Mouse (Mus musculus): Measurements from ENCODE around the gene Gstt1. TPM values are rescaled to one million over a fixed set of nuclear protein-coding genes. Genes with fewer than 3 reads are reported as not detected.
A peak's percentile ranks its signal among the peaks of the same experiment; 100 is the strongest.

Gstt1 gene
- polyA plus RNA-seq, 1 experiment from 2014 or later, result 9.8 TPM

DNA sequence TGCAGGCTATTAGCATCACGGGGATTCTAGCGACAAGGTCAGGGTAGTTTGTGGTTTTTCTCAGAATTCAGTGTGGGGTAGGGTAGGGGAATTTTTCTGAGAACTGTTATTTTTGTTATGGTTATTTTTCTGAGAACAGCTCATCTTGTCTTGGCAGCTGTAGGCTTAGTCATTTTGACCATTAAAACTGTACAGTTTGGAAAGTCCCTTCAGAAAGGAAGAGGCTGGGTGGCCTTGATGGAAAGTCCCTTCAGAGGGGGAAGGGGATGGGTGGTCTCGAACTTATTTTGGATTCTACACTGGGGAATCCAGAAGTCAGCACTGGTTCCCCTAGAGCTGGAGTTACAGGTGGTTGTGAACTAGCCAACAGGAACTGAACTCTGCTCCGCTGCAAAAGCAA, 26.1 kb upstream of the Gstt1 start:
- WGBS, result 90% methylated on average over 4 of the region's 4 CpGs
- Histone ChIP-seq H3K4me3 (replicated peaks; ENCODE audit: low read depth, low read length) (no peak overlapping the region), H3K36me3 (ENCODE audit: control insufficient read depth, insufficient read depth, low read length) (no peaks in the 10 kb centered on the region), H3K4me1 (ENCODE audit: control insufficient read depth, insufficient read depth, low read length) (no peaks in the 10 kb centered on the region), H3K9me3 (ENCODE audit: control insufficient read depth, low read length) (no peaks in the 10 kb centered on the region), H3K27ac (replicated peaks; ENCODE audit: low read depth, low read length) (no peak overlapping the region), H3K4me2 (ENCODE audit: low read length) (no peak overlapping the region), H3K9ac (replicated peaks; ENCODE audit: low read length) (no peak overlapping the region), H3K27me3 (ENCODE audit: control insufficient read depth, insufficient read depth, low read length) (no peaks in the 10 kb centered on the region)
- ATAC-seq (ENCODE audit: low FRiP score, low TSS enrichment) (no peak), DNase-seq (no peak)

DNA sequence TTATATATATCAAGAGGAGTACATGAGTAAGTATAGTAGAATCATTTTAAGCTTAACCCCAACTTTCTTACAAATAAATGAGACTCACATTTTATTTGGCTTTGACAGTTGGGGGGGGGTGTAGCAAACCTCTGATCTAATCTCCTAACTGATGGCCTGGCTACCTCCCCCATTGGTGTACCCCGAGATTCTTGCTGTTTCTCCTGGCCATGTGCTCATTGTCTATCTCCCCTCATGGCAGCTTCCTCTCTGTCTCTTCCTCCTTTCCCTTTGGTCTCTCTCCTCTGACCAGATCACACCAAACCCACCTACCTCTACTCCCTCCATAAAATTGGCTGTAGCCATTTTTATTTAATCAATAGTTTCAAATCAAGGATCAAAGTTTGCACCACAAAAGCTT, 25.4 kb upstream of the Gstt1 start:
- Histone ChIP-seq H3K36me3 (ENCODE audit: control insufficient read depth, insufficient read depth, low read length) (no peaks in the 10 kb centered on the region), H3K9ac (replicated peaks; ENCODE audit: low read length) (no peak overlapping the region), H3K9me3 (ENCODE audit: control insufficient read depth, low read length) (no peaks in the 10 kb centered on the region), H3K4me3 (replicated peaks; ENCODE audit: low read depth, low read length) (no peak overlapping the region), H3K27me3 (ENCODE audit: control insufficient read depth, insufficient read depth, low read length) (no peaks in the 10 kb centered on the region), H3K27ac (replicated peaks; ENCODE audit: low read depth, low read length) (no peak overlapping the region), H3K4me2 (ENCODE audit: low read length) (no peak overlapping the region), H3K4me1 (ENCODE audit: control insufficient read depth, insufficient read depth, low read length) (no peaks in the 10 kb centered on the region)
- no peak for ATAC-seq (ENCODE audit: low FRiP score, low TSS enrichment)
- WGBS, result 93% methylated on average over 1 of the region's 1 CpGs
- DNase-seq, result no peak

DNA sequence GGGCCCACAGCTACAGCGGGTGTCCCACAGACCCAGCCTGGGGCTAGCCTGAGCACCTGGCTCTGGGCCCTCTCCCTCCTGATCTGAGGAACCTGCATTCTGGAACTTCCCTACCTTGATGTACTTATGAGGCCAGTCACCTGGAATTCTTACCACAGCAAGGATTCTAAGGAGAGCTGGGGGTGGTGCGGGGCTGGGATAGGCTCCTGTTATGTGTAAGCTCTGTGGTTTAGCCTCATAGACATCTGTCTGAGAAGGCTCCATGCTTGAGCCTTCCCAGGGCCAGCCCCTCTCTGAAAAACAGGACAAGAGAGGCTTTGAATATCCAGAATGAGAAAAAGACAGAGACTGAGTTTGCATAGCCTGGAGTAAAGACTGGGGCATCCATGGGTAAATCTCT, 24.1 kb upstream of the Gstt1 start, which contains the start of gene Gstt4:
Gstt4 (minus strand) TSS at position 101 of the 400 bp plus-strand sequence.
- Histone ChIP-seq H3K36me3 (ENCODE audit: control insufficient read depth, insufficient read depth, low read length) (no peaks in the 10 kb centered on the region), H3K27me3 (ENCODE audit: control insufficient read depth, insufficient read depth, low read length) (no peaks in the 10 kb centered on the region), H3K9ac (replicated peaks; ENCODE audit: low read length) (no peak within 1 kb of the TSS), H3K4me2 (ENCODE audit: low read length) (no peak within 1 kb of the TSS), H3K9me3 (ENCODE audit: control insufficient read depth, low read length) (no peaks in the 10 kb centered on the region), H3K27ac (replicated peaks; ENCODE audit: low read depth, low read length) (no peak within 1 kb of the TSS), H3K4me1 (ENCODE audit: control insufficient read depth, insufficient read depth, low read length) (no peaks in the 10 kb centered on the region), H3K4me3 (replicated peaks; ENCODE audit: low read depth, low read length) (no peak within 1 kb of the TSS)
- DNase-seq, result no peak
- WGBS, result 92% methylated on average over 2 of the region's 2 CpGs
- ATAC-seq (ENCODE audit: low FRiP score, low TSS enrichment), result no peak

DNA sequence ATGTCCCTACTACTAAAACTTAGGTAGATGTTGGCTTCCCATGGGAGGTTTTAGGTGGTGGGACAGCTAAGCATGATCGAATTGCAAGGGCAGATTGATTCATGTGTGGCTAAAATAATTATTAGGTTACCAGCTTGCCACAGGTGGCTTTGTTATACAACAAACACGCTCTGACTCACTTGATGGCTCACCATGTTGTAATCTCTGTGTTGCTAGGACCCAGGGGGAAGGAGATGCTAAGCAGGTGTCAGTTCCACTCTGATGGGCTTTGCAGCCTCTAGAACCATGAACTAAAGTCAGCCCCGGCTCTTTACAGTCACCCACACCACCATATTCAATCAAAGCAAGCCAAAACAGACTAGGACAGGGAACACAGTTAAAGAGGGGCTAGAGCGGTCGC, 21.5 kb upstream of the Gstt1 start:
- Histone ChIP-seq H3K9ac (replicated peaks; ENCODE audit: low read length) (no peak overlapping the region), H3K9me3 (ENCODE audit: control insufficient read depth, low read length) (no peaks in the 10 kb centered on the region), H3K4me1 (ENCODE audit: control insufficient read depth, insufficient read depth, low read length) (no peaks in the 10 kb centered on the region), H3K27me3 (ENCODE audit: control insufficient read depth, insufficient read depth, low read length) (no peaks in the 10 kb centered on the region), H3K4me3 (replicated peaks; ENCODE audit: low read depth, low read length) (no peak overlapping the region), H3K36me3 (ENCODE audit: control insufficient read depth, insufficient read depth, low read length) (no peaks in the 10 kb centered on the region), H3K4me2 (ENCODE audit: low read length) (no peak overlapping the region), H3K27ac (replicated peaks; ENCODE audit: low read depth, low read length) (no peak overlapping the region)
- DNase-seq (no peak), ATAC-seq (ENCODE audit: low FRiP score, low TSS enrichment) (no peak)
- 87% methylated on average over 5 of the region's 5 CpGs for WGBS

DNA sequence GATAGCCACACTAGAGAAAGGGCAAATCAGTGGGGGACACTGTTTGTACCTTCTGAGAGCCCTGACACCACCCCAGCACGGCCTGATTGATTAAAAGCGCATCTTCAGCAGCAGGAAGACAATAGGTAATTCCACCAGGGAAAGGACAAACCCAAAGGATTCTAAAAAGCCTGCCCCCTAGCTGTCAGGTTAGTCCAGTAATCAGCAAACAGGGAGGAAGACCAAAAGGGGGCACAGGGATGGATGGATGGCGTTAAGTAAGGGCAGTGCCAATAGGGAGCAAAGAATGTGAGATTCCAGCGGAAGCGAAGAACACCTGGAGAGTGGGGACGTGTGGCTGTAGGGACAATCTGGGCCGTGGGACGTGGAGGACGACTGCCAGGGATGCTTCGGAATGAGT, 20.3 kb upstream of the Gstt1 start:
- Histone ChIP-seq H3K4me2 (ENCODE audit: low read length) (no peak overlapping the region), H3K36me3 (ENCODE audit: control insufficient read depth, insufficient read depth, low read length) (no peaks in the 10 kb centered on the region), H3K27me3 (ENCODE audit: control insufficient read depth, insufficient read depth, low read length) (no peaks in the 10 kb centered on the region), H3K27ac (replicated peaks; ENCODE audit: low read depth, low read length) (no peak overlapping the region), H3K9me3 (ENCODE audit: control insufficient read depth, low read length) (no peaks in the 10 kb centered on the region), H3K9ac (replicated peaks; ENCODE audit: low read length) (no peak overlapping the region), H3K4me3 (replicated peaks; ENCODE audit: low read depth, low read length) (no peak overlapping the region), H3K4me1 (ENCODE audit: control insufficient read depth, insufficient read depth, low read length) (no peaks in the 10 kb centered on the region)
- 63% methylated on average over 10 of the region's 10 CpGs for WGBS
- no peak for ATAC-seq (ENCODE audit: low FRiP score, low TSS enrichment)
- no peak for DNase-seq

DNA sequence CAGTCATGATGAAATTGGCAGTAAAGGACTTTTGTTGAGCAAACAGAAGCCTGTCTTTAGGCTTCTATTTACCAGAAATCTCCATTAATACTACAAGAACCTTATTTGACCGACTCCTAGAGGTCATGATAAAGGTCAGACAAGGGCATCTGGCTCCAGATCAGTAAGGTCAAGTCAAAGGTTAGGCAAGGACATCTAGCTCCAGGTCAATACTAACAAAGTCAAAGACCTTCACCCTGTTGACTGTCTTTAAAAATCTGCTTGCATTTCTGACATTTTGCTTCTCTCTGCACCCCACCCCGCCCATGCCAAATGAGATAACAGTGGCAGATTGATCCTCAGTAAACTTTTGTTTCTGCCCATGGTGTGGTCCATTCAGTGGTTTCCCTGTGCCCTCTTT, 5.8 kb upstream of the Gstt1 start:
- no peak overlapping the region for H3K9ac ChIP-seq (replicated peaks; ENCODE audit: low read length)
- no peak overlapping the region for H3K4me2 ChIP-seq (ENCODE audit: low read length)
- H3K4me1 ChIP-seq (ENCODE audit: control insufficient read depth, insufficient read depth, low read length), result no peaks in the 10 kb centered on the region
- DNase-seq, result no peak
- no peaks in the 10 kb centered on the region for H3K27me3 ChIP-seq (ENCODE audit: control insufficient read depth, insufficient read depth, low read length)
- no peak overlapping the region for H3K27ac ChIP-seq (replicated peaks; ENCODE audit: low read depth, low read length)
- no peaks in the 10 kb centered on the region for H3K36me3 ChIP-seq (ENCODE audit: control insufficient read depth, insufficient read depth, low read length)
- 76% methylated on average over 2 of the region's 2 CpGs for WGBS
- no peaks in the 10 kb centered on the region for H3K9me3 ChIP-seq (ENCODE audit: control insufficient read depth, low read length)
- no peak overlapping the region for H3K4me3 ChIP-seq (replicated peaks; ENCODE audit: low read depth, low read length)
- no peak for ATAC-seq (ENCODE audit: low FRiP score, low TSS enrichment)

DNA sequence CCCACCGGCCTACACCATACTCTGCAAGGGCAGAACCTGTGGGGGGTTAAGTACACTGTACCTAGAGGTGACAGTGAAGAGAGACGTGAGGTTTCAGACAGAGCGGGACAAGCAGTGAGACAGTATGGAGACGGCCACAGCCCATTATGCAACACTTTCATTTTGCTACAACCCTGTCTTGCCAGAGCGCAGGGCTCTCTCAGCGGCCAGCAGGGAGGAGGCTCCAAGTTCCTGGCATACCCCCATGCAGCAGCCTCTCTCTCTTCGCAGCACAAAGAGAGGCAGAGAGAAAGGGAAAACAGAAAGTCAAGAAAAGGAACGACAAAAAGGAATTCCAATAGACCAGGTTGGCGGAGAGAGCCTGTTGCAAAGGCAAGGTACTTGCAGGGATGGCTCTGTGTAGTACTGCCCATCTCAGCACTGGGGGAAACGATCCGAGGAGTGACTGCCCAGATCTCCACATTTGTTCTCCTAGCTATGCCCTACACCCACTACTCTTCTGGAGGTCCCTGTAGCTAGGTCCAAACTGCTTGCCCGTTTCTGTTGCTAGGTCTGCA, 687 bp downstream of the Gstt1 start:
- H3K27ac ChIP-seq (replicated peaks; ENCODE audit: low read depth, low read length), result no peak overlapping the region
- peak; percentile 57; the same call in 1 of the 2 replicates for ATAC-seq (ENCODE audit: low FRiP score, low TSS enrichment)

DNA sequence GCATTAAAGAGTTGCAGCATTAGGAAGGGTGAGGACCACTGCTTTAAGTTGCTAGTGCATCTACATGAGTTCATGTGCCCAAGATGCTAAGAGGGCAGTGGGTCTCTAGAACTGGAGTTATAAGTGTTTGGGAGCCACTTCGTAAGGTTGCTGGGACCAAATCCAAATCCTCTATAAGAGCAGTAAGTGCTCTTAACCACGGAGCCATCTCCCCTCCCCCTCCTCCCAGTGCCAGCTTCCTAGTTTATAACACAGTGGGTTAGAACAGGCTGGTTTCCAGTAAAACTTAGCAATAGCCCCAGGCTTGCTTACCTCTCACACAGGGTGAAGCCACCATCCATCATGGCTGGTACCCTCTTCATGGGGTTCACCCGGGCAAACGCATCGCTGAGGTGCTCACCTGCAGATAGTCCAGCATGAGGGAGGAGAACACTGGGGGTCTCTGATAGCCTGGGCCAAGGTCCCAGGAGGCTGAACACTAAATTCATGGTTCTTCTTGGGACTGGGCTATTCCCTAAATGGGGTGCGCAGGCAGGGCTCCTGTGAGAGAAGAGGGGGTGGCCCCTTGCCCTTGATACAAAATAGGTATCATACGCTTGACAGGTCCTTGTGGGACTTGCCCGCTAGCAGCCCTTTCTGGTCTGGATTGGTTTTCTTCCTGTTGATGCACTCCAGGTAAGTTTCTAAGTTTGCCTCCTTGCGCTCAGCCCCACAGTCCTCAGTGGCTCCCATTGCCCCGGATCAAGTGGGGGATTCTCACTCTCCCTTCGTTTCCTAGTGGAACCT, 1.5 kb downstream of the Gstt1 start:
- no peak for DNase-seq
- WGBS, result 48% methylated on average over 11 of the region's 11 CpGs
- Histone ChIP-seq H3K4me2 (ENCODE audit: low read length) (peak overlapping the region; percentile 62), H3K36me3 (ENCODE audit: control insufficient read depth, insufficient read depth, low read length) (no peaks in the 10 kb centered on the region), H3K9me3 (ENCODE audit: control insufficient read depth, low read length) (no peaks in the 10 kb centered on the region), H3K4me1 (ENCODE audit: control insufficient read depth, insufficient read depth, low read length) (peaks cover 10% of the 10 kb centered on the region; the same call in 1 of the 2 replicates), H3K27ac (replicated peaks; ENCODE audit: low read depth, low read length) (no peak overlapping the region), H3K4me3 (replicated peaks; ENCODE audit: low read depth, low read length) (peak overlapping the region; percentile 29; the same call in 1 of the 2 replicates), H3K9ac (replicated peaks; ENCODE audit: low read length) (peak overlapping the region; percentile 46; the same call in 1 of the 2 replicates), H3K27me3 (ENCODE audit: control insufficient read depth, insufficient read depth, low read length) (0 out of 2 replicates have a peak, but pooled peaks cover 5% of the 10 kb centered on the region)
- no peak for ATAC-seq (ENCODE audit: low FRiP score, low TSS enrichment)

More for the DNA sequence above, 687 bp downstream of the Gstt1 start:
- Histone ChIP-seq H3K4me1 (ENCODE audit: control insufficient read depth, insufficient read depth, low read length) (peaks cover 10% of the 10 kb centered on the region; the same call in 1 of the 2 replicates), H3K27me3 (ENCODE audit: control insufficient read depth, insufficient read depth, low read length) (0 out of 2 replicates have a peak, but pooled peaks cover 5% of the 10 kb centered on the region), H3K4me3 (replicated peaks; ENCODE audit: low read depth, low read length) (peak overlapping the region; percentile 29), H3K36me3 (ENCODE audit: control insufficient read depth, insufficient read depth, low read length) (no peaks in the 10 kb centered on the region), H3K4me2 (ENCODE audit: low read length) (peak overlapping the region; percentile 62), H3K9me3 (ENCODE audit: control insufficient read depth, low read length) (no peaks in the 10 kb centered on the region), H3K9ac (replicated peaks; ENCODE audit: low read length) (peak overlapping the region; percentile 46; the same call in 1 of the 2 replicates)
- under 1% methylated on average over 12 of the region's 12 CpGs for WGBS
- peak; percentile 60 for DNase-seq

All from midbrain, embryonic 14.5 days (tissue).